Mouse (Mus musculus): ENCODE data around the gene Bst2. TPM values are rescaled to one million over a fixed set of nuclear protein-coding genes. Genes with fewer than 3 reads are reported as not detected.

Bst2 gene
- 10.4 and 12.3 TPM in 2 replicates for polyA plus RNA-seq (2015; fragmentation: Nextera tagmentation; extraction: Ambion mirVana)

DNA sequence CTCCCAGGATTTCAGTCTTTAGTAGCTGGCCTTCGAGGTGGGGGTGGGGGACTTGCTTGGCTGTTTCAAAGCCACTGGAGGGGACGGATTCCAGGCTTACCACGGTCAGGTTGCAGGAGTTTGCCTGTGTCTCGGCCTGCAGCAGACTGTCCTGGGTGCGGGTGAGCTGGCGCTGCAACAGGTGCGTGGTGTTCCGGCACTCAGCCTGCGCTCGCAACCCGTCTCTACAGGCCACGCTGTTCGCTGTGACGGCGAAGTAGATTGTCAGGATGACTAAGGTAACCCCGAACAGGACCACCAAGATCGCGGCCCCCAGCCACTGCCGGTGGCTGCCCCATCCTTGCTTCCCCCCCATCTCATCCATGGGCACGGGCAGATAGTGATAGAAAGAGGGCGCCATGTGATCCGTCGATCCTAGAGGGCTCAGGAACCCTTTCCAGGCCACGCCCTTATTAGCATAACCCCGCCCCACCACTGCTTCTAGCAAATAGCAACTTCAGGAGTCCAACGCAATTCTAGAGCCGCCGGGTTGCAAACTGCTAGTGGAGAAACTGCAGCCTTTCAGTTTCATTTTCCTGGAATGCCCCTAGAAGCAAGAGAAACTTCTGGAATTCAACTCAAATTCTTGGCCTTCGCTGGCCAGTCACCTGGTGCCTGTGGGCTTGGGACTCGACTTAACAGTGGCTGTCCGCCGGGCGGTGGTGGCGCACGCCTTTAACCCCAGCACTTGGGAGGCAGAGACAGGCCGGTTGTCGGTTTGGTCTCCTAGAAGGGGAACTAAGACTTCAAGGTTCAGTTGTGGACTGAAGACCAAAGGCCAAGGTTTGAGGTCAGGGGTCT lies at the start of gene Bst2:
Gene Bst2 (minus strand): TSS at position 429 of the 840 bp plus-strand sequence.
- H3K9ac ChIP-seq (ENCODE audit: low read depth, low read length): peak within 1 kb of the TSS; percentile 36; the same call in 1 of the 2 replicates
- WGBS: 5% methylated on average over 37 of the region's 37 CpGs
- H3K27ac ChIP-seq (ENCODE audit: low read depth, low read length): no peak within 1 kb of the TSS
- peak within 1 kb of the TSS; percentile 36 for H3K4me3 ChIP-seq (ENCODE audit: low read length)
- no peaks in the 10 kb centered on the region for H3K9me3 ChIP-seq (ENCODE audit: control insufficient read depth, low read length)
- ATAC-seq: peak; percentile 48; the same call in 1 of the 2 replicates
- peaks cover 13% of the 10 kb centered on the region for H3K27me3 ChIP-seq (replicated peaks; ENCODE audit: control insufficient read depth, insufficient read depth, low read length)
- peak within 1 kb of the TSS; percentile 59 for H3K4me2 ChIP-seq (ENCODE audit: low read length)
- H3K36me3 ChIP-seq (ENCODE audit: control insufficient read depth, insufficient read depth, low read length): no peaks in the 10 kb centered on the region
- peaks cover 2% of the 10 kb centered on the region; the same call in 1 of the 2 replicates for H3K4me1 ChIP-seq (ENCODE audit: control insufficient read depth, insufficient read depth, low read depth, low read length)

DNA sequence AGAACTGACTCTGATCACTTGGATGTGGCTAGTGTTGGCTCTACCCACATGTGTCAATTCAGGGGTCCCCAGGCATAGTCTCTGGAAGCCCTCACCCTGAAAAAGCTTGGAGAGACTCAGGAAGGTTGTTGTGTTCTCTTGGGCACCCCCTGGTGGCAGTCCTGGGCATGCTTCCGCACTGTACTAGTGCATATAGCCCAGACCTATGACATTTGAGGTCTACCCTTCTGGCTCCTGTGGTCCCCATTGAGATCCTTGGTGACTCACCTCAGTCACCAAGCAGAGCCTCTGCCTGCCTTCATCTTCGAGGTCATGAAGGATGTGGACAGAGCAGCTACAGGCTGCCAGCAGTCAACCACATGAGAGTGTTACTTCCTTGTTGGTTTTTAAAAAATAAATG lies 49.6 kb upstream of the Bst2 start:
- no peak overlapping the region for H3K27ac ChIP-seq (ENCODE audit: low read depth, low read length)
- no peaks in the 10 kb centered on the region for H3K27me3 ChIP-seq (replicated peaks; ENCODE audit: control insufficient read depth, insufficient read depth, low read length)
- H3K4me2 ChIP-seq (ENCODE audit: low read length): no peak overlapping the region
- H3K36me3 ChIP-seq (ENCODE audit: control insufficient read depth, insufficient read depth, low read length): peaks cover 24% of the 10 kb centered on the region
- 0 out of 2 replicates have a peak, but pooled peaks have one; percentile 5 for ATAC-seq
- H3K9me3 ChIP-seq (ENCODE audit: control insufficient read depth, low read length): no peaks in the 10 kb centered on the region
- no peak overlapping the region for H3K4me3 ChIP-seq (ENCODE audit: low read length)
- WGBS: 87% methylated on average over 2 of the region's 2 CpGs
- H3K9ac ChIP-seq (ENCODE audit: low read depth, low read length): no peak overlapping the region
- H3K4me1 ChIP-seq (ENCODE audit: control insufficient read depth, insufficient read depth, low read depth, low read length): peaks cover 10% of the 10 kb centered on the region

DNA sequence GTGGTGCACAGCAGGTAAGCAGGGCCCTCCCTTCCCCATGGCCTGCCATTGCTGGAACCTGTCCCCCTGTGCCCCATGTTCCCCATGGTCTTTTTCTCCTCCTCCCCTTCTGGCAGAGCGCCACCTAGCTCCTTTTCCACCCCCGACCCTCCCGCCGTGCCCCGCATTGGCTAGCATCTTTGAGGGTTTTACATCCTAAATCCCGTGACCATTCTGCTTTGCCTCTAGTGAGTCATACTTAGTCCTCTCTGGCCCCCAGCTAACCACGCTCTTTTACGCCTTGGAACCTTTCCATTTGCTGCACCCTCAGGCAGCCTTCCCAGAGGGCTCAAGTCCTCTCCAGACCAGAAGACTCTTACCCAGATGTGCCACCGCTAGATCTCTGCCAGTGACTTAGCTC lies 42.9 kb upstream of the Bst2 start:
- Histone ChIP-seq H3K4me2 (ENCODE audit: low read length) (no peak overlapping the region), H3K4me1 (ENCODE audit: control insufficient read depth, insufficient read depth, low read depth, low read length) (0 out of 2 replicates have a peak, but pooled peaks cover 2% of the 10 kb centered on the region), H3K9ac (ENCODE audit: low read depth, low read length) (no peak overlapping the region), H3K4me3 (ENCODE audit: low read length) (no peak overlapping the region), H3K9me3 (ENCODE audit: control insufficient read depth, low read length) (no peaks in the 10 kb centered on the region), H3K36me3 (ENCODE audit: control insufficient read depth, insufficient read depth, low read length) (peaks cover 15% of the 10 kb centered on the region), H3K27ac (ENCODE audit: low read depth, low read length) (no peak overlapping the region), H3K27me3 (replicated peaks; ENCODE audit: control insufficient read depth, insufficient read depth, low read length) (no peaks in the 10 kb centered on the region)
- ATAC-seq: peak; percentile 31
- WGBS: 28% methylated on average over 9 of the region's 9 CpGs

DNA sequence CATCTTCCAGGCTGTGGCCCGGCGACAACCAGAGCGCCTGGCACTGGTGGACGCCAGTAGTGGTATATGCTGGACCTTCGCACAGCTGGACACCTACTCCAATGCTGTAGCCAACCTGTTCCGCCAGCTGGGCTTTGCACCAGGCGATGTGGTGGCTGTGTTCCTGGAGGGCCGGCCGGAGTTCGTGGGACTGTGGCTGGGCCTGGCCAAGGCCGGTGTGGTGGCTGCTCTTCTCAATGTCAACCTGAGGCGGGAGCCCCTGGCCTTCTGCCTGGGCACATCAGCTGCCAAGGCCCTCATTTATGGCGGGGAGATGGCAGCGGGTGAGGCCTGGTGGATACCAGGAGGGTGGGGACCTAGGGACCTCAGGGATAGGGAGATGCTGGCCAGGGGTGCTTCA lies 42.2 kb upstream of the Bst2 start:
- H3K9ac ChIP-seq (ENCODE audit: low read depth, low read length): peak overlapping the region; percentile 27; the same call in 1 of the 2 replicates
- peak; percentile 28; the same call in 1 of the 2 replicates for ATAC-seq
- H3K4me1 ChIP-seq (ENCODE audit: control insufficient read depth, insufficient read depth, low read depth, low read length): 0 out of 2 replicates have a peak, but pooled peaks cover 2% of the 10 kb centered on the region
- WGBS: 70% methylated on average over 10 of the region's 14 CpGs
- H3K36me3 ChIP-seq (ENCODE audit: control insufficient read depth, insufficient read depth, low read length): peaks cover 9% of the 10 kb centered on the region
- no peaks in the 10 kb centered on the region for H3K9me3 ChIP-seq (ENCODE audit: control insufficient read depth, low read length)
- H3K4me2 ChIP-seq (ENCODE audit: low read length): no peak overlapping the region
- H3K27ac ChIP-seq (ENCODE audit: low read depth, low read length): no peak overlapping the region
- no peak overlapping the region for H3K4me3 ChIP-seq (ENCODE audit: low read length)
- H3K27me3 ChIP-seq (replicated peaks; ENCODE audit: control insufficient read depth, insufficient read depth, low read length): no peaks in the 10 kb centered on the region

DNA sequence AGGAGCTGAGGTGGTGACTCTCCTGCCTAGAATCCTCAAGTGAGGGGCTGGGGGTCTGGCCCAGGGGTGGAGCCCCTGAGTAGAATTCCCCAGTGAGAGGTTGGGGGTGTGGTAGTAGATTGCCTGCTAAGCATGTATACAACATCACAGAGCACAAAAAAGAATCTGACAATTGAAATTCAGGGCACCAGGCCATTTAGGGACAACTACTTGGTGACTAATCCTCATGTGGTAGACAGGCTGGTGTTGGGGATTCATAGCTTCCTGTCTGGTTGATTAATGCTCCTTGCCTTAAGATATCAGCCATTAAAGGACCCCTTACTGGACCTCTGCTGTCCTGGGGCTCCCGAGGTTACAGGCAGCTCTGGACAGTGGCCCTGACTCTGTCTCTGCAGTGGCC lies 41.8 kb upstream of the Bst2 start:
- no peak overlapping the region for H3K27ac ChIP-seq (ENCODE audit: low read depth, low read length)
- 0 out of 2 replicates have a peak, but pooled peaks cover 2% of the 10 kb centered on the region for H3K4me1 ChIP-seq (ENCODE audit: control insufficient read depth, insufficient read depth, low read depth, low read length)
- no peak overlapping the region for H3K9ac ChIP-seq (ENCODE audit: low read depth, low read length)
- 68% methylated on average over 1 of the region's 1 CpGs for WGBS
- H3K9me3 ChIP-seq (ENCODE audit: control insufficient read depth, low read length): no peaks in the 10 kb centered on the region
- H3K36me3 ChIP-seq (ENCODE audit: control insufficient read depth, insufficient read depth, low read length): peaks cover 4% of the 10 kb centered on the region
- no peak overlapping the region for H3K4me3 ChIP-seq (ENCODE audit: low read length)
- ATAC-seq: no peak
- no peak overlapping the region for H3K4me2 ChIP-seq (ENCODE audit: low read length)
- H3K27me3 ChIP-seq (replicated peaks; ENCODE audit: control insufficient read depth, insufficient read depth, low read length): no peaks in the 10 kb centered on the region

DNA sequence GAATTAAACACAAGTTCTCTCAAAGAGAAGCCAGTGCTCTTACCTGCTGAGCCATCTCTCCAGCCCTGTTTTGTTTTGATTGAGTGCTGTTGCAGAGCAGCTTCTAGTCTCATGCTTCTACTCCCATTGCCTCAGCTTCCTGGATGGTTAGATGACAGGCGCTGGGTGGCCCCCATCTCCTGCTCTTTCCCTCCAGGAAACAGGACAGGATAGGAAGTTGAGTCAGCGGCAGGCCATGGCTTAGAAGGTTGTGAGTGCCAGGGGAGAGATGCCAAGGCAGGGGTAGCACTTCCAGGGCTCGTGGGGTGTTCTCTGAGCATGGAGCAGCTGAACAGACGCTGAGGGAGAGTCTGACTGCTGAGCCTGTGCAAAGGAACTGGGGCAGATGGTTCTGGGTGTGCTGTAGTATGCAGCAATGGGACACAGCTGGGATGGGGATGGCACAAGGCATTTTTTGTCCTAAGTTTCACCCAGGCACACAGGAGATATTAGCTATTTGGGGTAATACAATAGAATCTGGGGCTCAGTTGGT lies 40.7 kb upstream of the Bst2 start:
- Histone ChIP-seq H3K36me3 (ENCODE audit: control insufficient read depth, insufficient read depth, low read length) (0 out of 2 replicates have a peak, but pooled peaks cover 2% of the 10 kb centered on the region), H3K4me3 (ENCODE audit: low read length) (no peak overlapping the region), H3K4me2 (ENCODE audit: low read length) (no peak overlapping the region), H3K9ac (ENCODE audit: low read depth, low read length) (no peak overlapping the region), H3K27ac (ENCODE audit: low read depth, low read length) (no peak overlapping the region), H3K4me1 (ENCODE audit: control insufficient read depth, insufficient read depth, low read depth, low read length) (peaks cover 7% of the 10 kb centered on the region; the same call in 1 of the 2 replicates), H3K9me3 (ENCODE audit: control insufficient read depth, low read length) (no peaks in the 10 kb centered on the region), H3K27me3 (replicated peaks; ENCODE audit: control insufficient read depth, insufficient read depth, low read length) (no peaks in the 10 kb centered on the region)
- 65% methylated on average over 4 of the region's 4 CpGs for WGBS
- no peak for ATAC-seq

DNA sequence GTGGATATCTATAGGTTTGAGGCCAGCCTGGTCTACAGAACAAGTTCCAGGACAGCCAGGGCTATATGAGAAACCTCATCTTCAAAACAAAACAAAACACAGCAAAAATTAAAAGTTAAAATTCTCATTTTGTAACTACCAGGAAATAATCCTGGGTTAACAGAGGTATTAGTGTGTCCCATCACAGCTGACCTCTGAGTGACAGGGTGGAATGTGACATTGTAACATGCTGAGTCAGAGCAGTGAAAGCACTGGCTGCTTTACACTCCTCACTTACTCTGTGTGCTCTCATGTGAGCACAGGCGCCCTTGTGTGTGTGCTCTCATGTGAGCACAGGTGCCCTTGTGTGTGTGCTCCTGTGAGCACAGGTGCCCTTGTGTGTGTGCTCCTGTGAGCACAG lies 37.8 kb upstream of the Bst2 start:
- no peak overlapping the region for H3K4me2 ChIP-seq (ENCODE audit: low read length)
- no peak overlapping the region for H3K9ac ChIP-seq (ENCODE audit: low read depth, low read length)
- 84% methylated on average over 1 of the region's 1 CpGs for WGBS
- no peaks in the 10 kb centered on the region for H3K9me3 ChIP-seq (ENCODE audit: control insufficient read depth, low read length)
- H3K4me3 ChIP-seq (ENCODE audit: low read length): no peak overlapping the region
- H3K27ac ChIP-seq (ENCODE audit: low read depth, low read length): no peak overlapping the region
- H3K36me3 ChIP-seq (ENCODE audit: control insufficient read depth, insufficient read depth, low read length): no peaks in the 10 kb centered on the region
- no peak for ATAC-seq
- peaks cover 22% of the 10 kb centered on the region for H3K4me1 ChIP-seq (ENCODE audit: control insufficient read depth, insufficient read depth, low read depth, low read length)
- no peaks in the 10 kb centered on the region for H3K27me3 ChIP-seq (replicated peaks; ENCODE audit: control insufficient read depth, insufficient read depth, low read length)

DNA sequence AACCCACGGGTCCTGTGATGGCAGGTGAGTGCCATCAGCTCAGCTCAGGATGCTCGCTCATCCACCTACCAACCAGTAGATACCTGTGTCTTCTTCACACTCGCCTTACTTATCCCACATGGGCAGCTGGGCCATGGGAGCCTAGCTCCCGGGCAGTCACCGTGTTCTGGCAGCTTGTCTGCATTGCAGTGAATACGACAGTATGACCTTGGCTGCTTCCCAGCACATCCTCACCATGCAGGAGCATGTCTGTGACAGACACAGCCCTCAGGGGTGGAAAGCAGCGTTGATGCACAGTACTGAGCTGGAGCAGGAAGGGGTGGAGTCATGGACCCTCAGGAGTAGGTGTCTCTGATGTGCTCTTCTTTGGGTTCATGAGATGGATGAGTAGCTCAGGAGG lies 37.2 kb upstream of the Bst2 start:
- peaks cover 21% of the 10 kb centered on the region for H3K4me1 ChIP-seq (ENCODE audit: control insufficient read depth, insufficient read depth, low read depth, low read length)
- no peaks in the 10 kb centered on the region for H3K9me3 ChIP-seq (ENCODE audit: control insufficient read depth, low read length)
- H3K27me3 ChIP-seq (replicated peaks; ENCODE audit: control insufficient read depth, insufficient read depth, low read length): no peaks in the 10 kb centered on the region
- ATAC-seq: no peak
- no peak overlapping the region for H3K4me2 ChIP-seq (ENCODE audit: low read length)
- no peak overlapping the region for H3K4me3 ChIP-seq (ENCODE audit: low read length)
- no peak overlapping the region for H3K27ac ChIP-seq (ENCODE audit: low read depth, low read length)
- WGBS: 71% methylated on average over 7 of the region's 7 CpGs
- no peaks in the 10 kb centered on the region for H3K36me3 ChIP-seq (ENCODE audit: control insufficient read depth, insufficient read depth, low read length)
- no peak overlapping the region for H3K9ac ChIP-seq (ENCODE audit: low read depth, low read length)

Measured in hindbrain, embryonic 16.5 days (tissue).